Mouse (Mus musculus): ENCODE measurements around the gene Angel1.

Angel1 gene

DNA sequence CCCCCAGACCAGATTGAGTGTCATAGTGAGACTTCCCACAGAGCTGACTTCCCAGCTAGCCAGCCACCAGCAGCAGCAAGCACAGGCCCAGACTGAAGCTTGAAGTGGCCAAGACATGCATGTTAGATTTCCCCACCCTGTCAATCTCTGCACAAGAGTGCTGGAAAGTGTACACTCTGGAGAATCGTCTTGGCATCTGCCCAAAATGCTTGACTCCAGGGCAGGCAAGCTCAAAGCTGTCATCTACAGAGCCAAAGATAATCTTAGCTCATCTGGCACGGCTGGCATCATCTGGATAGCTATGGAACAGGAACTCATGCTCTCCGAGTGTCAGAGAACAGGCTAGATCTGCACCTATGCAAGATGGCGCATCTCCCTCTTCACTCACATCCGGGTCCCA is 4.8 kb downstream of the Angel1 start:
- TF ChIP-seq GATA4 (IDR thresholded peaks at IDR 0.05; ENCODE audit: insufficient replicate concordance, low read length) = no peak

DNA sequence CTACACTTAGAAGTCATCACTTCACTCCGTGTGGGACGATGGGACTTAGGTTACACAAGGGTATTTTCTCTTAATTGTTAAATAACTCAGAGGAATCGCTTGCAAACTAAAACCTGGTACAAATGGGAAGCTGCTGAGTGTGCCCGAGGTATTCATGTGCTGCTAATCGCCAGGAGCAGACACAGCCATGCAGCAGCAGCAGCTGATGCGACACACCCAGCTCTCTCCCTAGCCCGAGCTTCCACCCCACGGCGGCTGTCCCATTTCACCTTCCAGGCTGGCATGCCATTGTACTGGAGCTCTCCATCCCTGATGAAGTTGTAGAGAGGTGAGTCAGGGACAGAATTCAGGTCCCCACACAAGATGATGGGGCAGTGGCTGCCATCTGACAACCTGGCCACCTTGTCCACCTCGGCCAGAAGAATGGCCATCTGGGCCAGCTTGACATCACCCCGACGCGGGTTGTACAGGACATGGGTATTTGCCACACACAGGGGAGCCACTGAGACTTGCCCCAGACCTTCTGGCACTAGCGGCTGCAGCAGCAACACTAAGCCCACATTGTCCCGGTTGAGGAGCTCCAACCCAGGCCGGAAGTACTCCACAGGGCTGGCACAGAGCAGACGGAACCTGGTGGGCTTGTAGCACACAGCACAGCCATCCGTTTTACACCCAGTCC is 6.2 kb downstream of the Angel1 start:
- no peak for TF ChIP-seq GATA4 (IDR thresholded peaks at IDR 0.05; ENCODE audit: insufficient replicate concordance, low read length)

DNA sequence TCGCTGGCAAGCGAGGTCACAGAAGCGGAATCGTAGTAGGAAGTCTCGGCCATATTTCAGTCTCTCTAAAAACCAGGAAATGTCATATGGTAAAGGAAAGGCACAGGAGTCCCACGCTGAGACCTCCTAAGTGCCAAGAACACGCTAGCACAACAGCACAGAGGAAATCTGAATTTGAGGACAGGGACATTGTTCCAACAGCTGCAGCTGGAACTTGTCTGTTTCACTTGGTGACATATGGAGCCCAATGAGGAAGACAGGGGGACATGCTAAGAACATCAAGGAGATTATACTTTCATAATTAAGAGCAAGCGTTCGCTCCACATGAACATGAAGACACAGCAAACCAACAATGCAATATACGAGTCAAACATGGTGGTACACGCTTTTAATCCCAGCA is 9.3 kb downstream of the Angel1 start:
- no peak for TF ChIP-seq GATA4 (IDR thresholded peaks at IDR 0.05; ENCODE audit: insufficient replicate concordance, low read length)

DNA sequence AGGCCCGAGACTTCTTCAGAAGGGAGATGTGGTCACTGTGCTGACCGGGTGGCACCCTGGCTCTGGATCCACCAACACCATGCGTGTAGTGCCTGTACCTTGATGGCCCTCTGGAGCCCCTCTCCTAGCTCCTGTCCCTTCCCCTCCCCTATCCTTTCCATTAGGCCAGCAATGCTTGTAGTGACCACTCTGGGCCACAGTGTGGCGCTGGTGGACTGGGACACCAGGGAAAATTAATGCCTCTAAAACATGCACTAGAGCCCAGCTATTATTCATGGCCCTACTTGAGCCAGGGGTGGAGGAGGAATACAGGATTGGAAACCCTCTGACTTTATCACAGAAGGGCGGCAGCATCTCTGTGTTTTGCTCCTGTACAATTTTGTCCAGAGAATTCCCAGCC is 10.9 kb downstream of the Angel1 start:
- no peak for TF ChIP-seq GATA4 (IDR thresholded peaks at IDR 0.05; ENCODE audit: insufficient replicate concordance, low read length)

DNA sequence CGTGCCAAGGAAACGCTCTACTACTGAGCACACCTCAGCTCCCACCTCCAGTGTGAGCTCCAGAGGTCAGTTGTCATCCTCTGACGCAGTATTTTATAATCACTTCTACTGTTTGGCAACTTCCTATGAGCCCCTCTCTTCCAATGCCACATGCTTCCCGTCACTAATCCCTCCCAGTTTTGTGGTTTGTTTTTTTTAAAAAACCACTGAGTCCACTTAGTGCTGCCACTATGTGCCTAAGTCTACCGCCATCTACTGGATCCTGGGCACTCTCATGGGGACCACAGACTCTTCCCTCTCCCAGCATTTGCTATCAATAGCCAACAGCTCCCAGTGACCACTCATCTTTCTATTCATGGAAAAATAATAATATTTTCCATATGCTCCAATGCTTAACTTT is 12.2 kb downstream of the Angel1 start:
- TF ChIP-seq GATA4 (IDR thresholded peaks at IDR 0.05; ENCODE audit: insufficient replicate concordance, low read length) = no peak

DNA sequence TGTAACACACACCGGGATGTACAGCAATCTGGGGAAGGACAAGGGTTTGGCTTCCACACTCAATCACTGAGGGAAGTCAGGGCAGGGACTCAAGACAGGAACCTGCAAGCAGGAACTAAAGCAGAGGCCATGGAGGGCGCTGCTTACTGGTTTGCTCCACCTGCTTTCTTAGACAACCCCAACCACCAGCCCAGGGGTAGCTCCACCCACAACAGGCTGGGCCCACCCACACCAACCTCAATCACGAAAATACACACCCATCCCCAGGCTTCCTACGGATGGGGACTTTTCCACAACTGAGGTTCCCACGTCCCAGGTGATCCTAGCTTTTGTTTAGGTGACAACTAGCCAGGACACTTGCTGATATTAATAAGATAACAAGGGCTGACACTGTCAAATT is 20.4 kb downstream of the Angel1 start:
- no peak for TF ChIP-seq GATA4 (IDR thresholded peaks at IDR 0.05; ENCODE audit: insufficient replicate concordance, low read length)

DNA sequence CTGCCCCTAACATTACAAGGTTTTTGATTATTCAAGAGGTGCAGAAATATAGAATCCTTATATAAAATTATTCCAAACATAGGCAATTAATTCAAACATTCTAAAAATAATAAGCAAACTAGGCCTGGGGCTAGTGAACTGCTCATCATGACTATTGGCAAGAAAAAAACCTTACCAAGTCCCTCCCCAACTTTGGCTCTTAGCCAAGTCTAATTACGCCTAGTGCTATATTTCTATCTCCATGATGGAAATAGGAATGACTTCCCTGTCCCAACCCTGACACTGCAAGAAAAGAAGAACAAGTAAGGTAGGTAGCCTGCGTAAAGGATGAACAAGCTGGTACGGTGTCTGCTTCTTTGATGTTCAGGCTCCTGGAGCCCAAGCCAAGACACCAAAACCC is 23.6 kb downstream of the Angel1 start:
- no peak for TF ChIP-seq GATA4 (IDR thresholded peaks at IDR 0.05; ENCODE audit: insufficient replicate concordance, low read length)

DNA sequence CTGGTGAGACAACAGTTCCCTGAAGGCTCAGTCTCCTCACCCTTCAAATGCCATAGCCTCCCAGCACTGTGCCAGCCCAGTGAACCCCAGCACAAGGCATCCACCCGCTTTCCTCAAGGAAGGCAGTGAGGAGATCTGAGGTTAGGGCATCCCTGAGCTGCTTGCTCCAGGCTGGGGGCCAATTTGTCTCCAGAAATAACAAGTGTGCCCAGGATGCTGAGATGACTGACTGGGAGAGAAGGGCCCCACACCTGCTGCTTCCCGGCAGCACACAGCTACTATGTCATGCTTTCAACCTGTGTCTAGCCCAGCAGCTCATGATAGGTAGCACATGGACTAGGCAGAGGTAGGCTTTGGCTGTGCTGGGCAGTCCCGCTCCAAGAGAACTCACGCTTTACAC is 24.8 kb downstream of the Angel1 start:
- no peak for TF ChIP-seq GATA4 (IDR thresholded peaks at IDR 0.05; ENCODE audit: insufficient replicate concordance, low read length)

DNA sequence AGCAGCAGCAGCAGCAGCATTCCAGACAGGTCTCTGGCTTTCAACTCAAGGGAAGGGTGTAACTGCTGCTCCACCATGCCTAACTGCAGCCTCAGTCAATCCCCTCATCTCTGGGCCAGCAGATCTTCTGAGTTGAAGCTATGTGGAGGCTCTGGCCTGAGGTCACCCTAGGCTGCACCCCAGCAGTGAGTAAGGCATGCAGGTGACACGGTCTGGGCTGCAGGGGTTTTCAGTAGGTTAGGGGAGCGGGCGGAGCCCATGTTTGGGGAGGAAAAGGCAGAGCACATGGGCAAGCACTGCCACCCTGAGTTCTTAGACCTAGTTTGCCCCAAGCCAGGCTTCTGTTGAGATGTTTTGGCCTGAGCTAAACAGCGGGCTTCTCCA is 25.3 kb downstream of the Angel1 start:
- no peak for TF ChIP-seq GATA4 (IDR thresholded peaks at IDR 0.05; ENCODE audit: insufficient replicate concordance, low read length)

DNA sequence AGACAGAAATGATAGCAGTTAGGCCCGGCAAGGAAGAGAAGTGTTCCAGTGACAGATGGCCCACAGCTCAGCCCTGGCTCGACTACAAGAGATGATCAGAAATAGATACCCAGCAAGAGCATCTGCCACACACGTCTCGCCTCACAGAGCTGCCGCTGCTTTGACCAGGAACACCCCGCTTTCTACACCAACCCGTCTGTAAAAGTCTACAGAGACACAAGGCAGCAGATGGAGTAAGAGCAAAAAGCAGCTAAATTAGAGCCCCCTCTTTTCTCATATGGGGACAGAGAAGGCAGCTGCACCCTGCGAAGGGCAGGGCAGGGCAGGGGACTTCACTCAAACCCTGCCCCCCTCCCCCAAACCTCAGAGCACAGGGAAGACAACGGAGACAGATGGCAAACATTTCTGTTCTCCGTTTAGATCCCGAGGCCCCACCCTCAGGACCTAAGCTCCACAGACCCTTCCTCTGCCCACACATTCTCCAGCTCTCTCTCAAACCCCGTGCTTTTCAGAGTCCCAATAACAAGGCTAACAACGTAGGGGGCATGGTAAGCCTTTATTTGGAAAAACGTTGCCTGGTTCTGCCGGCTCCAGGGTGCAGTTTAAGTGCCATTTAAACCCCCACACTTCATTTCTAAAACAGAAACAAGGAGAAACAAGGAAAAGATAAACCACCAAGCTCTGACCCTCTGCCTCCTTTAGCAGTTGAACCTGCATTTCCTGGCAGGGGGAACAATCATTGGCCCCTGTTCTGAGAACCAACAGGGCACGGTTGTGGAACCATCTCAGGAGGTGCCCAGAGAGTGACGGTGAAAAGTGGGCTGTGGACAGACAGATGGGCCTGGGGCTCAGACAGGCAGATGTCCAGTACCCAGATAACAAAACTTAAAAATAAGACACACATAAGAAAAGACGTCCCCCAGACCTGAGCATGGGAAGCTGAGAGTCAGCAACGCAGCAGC is 26.0 kb downstream of the Angel1 start:
- no peak for TF ChIP-seq GATA4 (IDR thresholded peaks at IDR 0.05; ENCODE audit: insufficient replicate concordance, low read length)

DNA sequence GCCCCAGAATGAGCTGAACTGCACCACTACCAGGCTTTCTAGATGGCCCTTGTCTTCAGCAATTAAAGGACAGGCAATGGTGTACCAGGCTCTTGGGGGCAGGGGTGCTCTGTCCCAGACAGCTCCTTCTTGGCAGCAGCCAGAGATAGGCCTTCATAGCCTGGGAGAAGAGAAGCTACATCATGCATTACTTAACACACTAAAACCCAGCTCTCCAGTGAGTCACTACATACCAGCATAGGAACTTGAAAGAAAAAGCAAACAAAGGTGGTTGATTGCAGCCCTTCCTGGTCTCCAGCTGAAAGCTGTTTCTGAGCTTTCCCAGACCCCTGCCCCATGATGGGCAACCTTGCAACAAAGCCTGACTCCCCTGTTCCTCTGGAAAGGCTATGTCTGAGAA is 27.7 kb downstream of the Angel1 start:
- no peak for TF ChIP-seq GATA4 (IDR thresholded peaks at IDR 0.05; ENCODE audit: insufficient replicate concordance, low read length)

DNA sequence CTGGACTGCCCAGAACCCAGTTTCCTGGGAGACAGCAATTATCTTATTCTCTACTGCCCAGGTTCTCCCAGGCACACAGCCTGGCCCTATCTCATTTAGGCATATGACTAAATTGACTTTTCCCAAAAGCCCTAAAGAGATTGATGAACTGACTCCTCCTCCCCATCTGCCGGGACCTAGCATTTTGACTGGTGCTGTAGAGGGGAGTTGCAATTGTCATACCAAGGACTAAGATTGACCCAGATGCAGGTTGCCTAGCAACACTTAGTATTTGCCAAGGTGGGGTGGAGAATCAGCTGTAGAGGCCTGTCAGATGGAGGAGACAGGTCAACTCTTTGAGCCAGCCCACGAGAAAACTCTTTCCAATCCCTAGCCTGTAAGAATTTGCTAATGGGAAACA is 28.3 kb downstream of the Angel1 start:
- no peak for TF ChIP-seq GATA4 (IDR thresholded peaks at IDR 0.05; ENCODE audit: insufficient replicate concordance, low read length)

DNA sequence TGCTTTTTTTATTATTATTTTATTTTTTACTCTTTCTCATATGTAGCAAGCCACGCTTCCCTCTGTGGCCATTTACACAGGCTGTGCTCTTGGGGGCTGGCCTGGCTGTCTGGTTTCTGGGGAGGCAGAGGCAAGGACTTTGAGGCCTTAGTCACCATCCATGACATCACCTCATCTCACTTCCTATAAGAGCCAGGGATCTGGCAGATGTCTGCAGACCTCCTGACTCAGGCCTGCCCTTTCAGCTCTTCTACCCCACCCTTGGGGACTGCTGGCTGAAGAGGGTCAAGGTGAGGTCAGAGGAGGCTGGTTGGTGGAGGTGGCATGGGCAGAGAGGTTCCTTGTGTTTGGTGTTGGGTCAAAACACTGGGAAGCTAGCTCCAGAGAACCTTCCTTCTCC is 31.8 kb downstream of the Angel1 start:
- TF ChIP-seq GATA4 (IDR thresholded peaks at IDR 0.05; ENCODE audit: insufficient replicate concordance, low read length) = no peak

DNA sequence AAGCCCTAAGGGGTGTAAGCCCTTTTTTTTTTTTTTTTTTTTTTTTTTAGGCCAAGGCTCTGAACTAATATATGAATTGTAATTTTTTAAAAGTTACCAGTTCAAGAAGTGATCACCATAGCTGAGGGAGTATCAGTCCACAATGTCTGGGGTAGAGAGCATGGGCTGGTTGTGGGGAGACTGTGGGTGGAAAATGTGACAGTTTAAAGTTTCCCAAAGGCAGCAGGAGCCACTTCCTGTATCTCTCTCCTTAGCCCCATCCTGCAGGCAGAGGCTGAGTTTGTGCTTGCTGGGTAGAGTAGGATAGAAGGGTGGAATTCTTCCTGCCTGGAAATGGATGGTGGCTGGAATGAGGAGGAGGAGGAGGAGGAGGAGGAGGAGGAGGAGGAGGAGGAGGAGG is 32.9 kb downstream of the Angel1 start:
- no peak for TF ChIP-seq GATA4 (IDR thresholded peaks at IDR 0.05; ENCODE audit: insufficient replicate concordance, low read length)

DNA sequence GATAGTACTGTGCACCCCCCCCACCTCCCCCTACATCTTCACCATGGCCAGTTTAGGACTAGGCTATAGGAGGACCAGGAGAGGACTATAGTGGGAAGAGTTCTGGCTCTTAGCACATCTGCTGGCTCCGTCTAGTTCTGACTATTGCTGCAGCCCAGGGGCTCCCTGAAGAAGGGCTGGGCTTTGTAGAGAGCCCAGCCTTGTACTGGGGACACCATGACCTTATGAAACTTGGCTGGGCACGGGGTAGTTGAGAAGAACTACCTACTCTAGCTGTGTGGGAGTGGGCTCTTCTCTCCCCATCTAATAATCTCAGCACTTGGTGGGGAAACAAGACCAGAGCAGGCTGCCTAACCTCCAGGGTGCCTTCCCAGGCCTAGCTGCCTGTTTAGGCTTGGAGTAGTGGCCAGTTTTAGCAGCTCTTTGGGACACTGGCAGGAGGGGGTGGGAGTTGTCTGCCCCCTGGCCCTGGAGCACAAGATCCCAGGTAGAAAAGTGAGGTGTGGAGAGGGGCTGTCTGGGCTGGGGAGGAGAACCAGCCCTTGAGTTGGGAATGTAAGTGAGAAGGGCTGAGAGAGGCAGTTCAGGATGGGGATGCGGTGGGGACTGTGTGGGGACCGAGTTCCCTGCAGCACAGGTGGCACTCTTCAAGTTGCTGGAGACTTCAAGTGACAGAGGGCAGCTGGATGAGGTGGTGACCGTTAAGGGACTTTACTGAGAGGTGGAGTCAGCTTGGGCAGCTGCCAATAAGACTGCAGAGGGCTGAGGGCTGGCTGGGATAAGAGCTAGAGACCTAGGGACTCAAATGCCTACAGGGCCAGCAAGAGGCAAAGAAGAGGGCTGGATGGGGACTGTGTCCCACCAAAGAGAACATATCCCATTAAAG is 33.5 kb downstream of the Angel1 start:
- no peak for TF ChIP-seq GATA4 (IDR thresholded peaks at IDR 0.05; ENCODE audit: insufficient replicate concordance, low read length)

Measured in liver, adult (tissue).